Mouse (Mus musculus) megakaryocyte, adult 5-6 weeks (primary cell): ENCODE results near the gene Vsx1. TPM values are rescaled to one million over a fixed set of nuclear protein-coding genes. Genes with fewer than 3 reads are reported as not detected.
A peak's percentile ranks its signal among the peaks of the same experiment; 100 is the strongest.

Experiments used
- ATAC-seq: 2 replicates; pipeline ENCODE4 v1.8.0; 2016; ENCODE audit warnings: mild to moderate bottlenecking, inconsistent platforms; ENCODE audit not compliant: poor library complexity, severe bottlenecking
- total RNA-seq, 2 experiments: library from RNA; stranded (forward) in 1 of 2; stranded (reverse) in 1 of 2; fragments of 153-499, 151-499 nt in 1 of 2; fragments of 221-1000, 200-1000 nt in 1 of 2; gene quantifications; 2 replicates each; pipeline versions ENCODE4 v1.2.3 to v1.2.4; 2015 to 2017

Gene Vsx1
- total RNA-seq, 2 experiments from 2014 or later, result not detected

GRCm38 (mm10) chr2:150667820-150668766 is 21.1 kb downstream of the Vsx1 start, which contains the start of gene Acss1:
Acss1 (minus strand) TSS chr2:150668500.
- ATAC-seq, result peak; percentile 37

GRCm38 (mm10) chr2:150667065-150667819 is 21.9 kb downstream of the Vsx1 start:
- peak; percentile 46 for ATAC-seq

- no peak; the same call in 1 of the 2 replicates for ATAC-seq
Measured at GRCm38 (mm10) chr2:150666723-150667064, 22.5 kb downstream of the Vsx1 start.

DNA sequence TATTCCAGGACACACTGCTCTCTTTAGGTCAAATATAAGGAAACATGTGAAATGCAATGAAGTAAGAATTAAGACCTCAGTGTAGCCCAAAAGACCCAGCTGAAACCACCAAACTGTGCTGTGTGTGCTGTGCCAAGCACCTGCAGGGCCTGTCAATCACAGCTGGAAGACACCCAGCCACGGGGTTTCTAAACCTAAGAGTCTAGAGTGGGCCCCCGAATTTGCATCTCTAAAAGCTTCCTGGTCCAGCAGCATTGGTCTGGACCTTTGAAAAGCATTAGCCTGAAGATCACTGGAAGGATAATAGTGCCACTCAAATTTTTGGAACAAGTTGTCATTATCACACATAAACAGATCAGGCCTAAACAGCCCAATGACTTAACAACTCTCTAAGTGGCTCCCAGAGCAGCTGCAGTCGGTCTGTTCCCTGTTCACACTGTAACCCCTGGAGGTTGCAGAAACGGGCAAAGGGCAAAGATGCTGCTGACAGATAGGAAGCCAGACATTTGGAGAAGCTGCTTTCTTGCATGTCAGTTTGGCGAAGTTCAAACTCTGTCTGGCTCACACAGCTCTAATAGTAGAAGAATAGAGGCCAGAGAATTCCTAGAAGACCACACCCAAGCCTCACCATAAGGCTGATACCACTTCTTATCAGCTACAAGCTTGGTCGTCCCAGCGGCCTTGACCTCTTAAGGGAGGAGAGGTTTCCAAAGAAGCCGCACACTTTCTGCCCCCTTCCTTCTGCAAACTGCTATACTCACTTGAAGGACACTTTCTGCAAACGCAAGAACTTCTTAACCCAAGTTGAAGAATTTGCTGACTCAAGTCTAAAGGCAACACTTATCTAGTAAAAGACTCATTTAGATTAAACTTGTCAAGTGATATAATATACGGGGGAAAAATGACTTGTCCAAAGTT is 23.4 kb downstream of the Vsx1 start:
- ATAC-seq, result no peak

DNA sequence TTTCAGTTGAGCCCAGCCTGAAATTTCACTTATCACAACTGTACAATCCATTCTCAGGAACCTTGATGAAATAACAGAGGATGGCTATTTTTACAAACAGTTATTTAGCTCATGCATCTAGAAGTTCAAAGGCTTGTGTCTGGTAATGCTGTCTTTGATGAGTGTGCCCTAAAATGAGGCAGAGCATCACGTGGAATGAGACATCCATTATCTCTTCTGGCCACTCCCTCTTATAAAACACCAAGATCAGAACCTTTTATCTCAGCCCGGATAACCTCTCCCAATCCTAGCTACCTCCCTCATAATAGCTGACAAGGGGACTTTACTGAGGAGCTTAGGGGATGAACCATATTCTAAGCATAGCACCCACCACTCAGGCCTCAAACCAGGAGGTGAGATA is 24.2 kb downstream of the Vsx1 start:
- no peak for ATAC-seq

GRCm38 (mm10) chr2:150664152-150664920 is 24.8 kb downstream of the Vsx1 start:
- no peak for ATAC-seq

GRCm38 (mm10) chr2:150663255-150663654 is 25.9 kb downstream of the Vsx1 start:
- no peak for ATAC-seq

GRCm38 (mm10) chr2:150662007-150662406 is 27.2 kb downstream of the Vsx1 start:
- ATAC-seq, result no peak

DNA sequence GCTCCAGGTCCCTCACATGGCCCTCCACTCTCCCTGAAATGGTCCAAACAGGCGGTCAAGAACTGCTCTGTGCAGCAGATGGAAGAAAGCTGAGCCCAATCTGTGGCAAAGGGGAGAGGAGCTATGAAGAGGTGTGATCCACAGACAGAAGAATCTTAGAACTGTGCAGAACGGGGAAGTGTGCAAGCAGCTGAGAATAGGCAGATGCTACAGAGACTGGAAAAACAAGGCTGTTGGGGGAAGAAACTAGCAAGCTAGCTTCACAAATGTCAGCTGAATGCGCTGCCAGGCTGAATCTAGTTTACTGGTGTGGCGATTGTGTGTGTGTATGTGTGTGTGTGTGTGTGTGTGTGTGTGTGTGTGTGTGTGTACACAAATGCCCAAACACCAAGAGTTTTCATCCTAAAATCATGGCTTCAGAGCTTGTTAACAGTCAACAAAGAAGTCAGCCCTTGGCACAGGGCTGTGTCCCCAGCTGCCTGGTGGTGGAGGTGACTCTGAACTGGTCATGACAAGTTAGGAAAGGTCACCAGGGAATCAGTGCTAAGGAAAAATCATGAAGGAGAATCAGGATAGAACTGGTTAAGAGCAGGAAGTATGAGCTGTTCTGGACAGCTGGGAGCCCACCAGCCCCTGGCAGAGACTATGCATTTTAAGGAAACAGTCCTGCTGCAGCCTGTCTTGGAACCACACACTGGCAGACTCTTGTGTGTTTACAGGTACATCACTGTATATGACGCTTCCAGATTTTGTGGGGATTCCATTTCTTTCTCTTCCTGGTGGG is 28.3 kb downstream of the Vsx1 start:
- no peak for ATAC-seq

- no peak for ATAC-seq
Measured at GRCm38 (mm10) chr2:150660049-150660448, 29.1 kb downstream of the Vsx1 start.

DNA sequence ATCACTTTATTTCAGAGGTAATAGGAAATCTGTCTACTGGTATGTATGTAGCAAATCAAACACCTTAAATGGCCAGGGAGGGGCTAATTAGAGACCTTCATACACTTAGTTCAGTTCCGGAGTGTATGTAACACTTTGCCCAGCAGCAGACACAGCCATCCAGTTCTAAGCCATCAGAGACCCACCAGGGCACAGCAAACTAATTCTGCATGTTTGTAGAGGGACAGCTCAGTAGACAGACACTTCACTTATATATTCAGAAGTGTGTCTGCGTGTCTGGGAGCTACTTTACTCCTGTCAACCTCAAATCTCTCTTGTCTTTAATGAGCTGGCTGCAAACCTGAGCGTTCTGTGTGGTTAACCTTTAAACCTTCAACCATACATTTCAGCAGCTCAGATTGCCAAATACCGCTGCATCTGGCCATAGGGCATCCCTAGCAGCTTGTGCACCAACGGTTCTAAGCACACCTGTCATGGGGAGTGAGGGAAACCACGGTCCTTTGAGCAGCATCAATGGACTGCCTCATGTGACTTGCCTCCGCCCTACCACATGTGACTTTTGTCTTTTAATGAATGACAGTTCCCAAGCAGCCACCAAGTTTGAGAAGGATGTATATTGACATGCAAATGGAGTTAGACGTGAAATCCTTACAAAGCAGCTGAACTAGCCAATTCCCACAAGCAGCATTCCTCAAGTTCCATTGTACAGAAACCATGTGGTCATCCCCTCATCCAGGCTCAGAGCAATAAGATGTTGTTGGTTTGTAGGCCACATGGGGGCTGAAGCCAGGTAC is 32.0 kb downstream of the Vsx1 start:
- ATAC-seq, result no peak

GRCm38 (mm10) chr2:150656112-150656511 is 33.0 kb downstream of the Vsx1 start:
- ATAC-seq, result peak; percentile 62

DNA sequence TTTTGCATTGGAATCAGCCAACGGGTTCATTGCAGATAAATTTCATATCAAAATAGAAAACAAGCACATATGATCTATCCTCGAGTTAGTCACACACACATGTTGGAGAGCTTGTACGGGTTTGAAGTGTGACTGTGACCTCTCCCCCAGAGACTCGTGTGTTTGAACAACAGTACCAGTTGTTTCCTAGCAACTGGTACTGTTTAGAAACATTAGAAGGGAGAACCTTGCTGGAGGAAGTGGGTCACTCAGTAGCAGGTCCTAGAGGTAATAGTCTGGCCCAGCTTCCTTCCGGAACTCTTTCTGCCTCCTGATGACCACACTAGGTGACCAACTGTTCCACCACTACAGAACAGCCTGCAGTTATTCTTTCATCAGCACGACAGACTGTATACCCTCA is 33.9 kb downstream of the Vsx1 start:
- no peak for ATAC-seq

DNA sequence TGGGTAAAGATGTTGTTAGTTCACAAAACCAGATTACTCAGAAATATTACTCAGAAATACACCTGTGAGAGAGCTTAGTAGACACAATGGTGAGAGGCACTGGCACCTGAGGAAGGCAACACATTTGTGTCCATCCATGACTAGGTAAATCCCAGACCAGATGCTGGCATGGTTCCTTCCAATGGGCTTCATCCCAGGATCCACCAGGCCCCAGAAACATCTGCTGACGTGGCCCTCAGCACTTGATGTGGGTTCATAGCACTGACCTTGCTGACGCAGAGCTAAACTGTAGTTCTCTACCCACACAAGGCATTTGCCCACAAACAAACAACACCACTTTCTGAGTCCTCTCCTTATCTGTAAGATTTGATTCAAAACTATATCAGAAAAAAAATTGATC is 34.3 kb downstream of the Vsx1 start:
- no peak for ATAC-seq

DNA sequence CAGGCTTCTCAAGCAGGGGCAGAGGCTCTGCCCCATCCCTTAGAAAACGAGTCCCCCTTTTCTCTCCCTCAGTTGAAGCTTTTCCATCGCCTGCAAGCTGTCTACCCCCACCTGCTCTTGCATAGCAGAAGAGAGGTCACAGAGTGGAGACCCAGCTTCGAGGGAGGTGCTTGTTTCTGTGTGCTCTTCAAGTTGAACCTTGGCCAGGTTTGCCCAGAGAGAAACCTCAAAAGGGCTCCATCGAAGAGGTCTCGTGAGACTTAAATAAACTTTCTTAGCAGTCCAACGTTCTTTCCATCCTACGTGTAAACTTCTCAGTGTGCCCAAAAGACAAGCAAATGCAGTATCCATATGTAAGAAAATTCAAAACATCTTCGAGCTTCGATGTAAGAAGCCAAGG is 37.8 kb downstream of the Vsx1 start:
- no peak for ATAC-seq

DNA sequence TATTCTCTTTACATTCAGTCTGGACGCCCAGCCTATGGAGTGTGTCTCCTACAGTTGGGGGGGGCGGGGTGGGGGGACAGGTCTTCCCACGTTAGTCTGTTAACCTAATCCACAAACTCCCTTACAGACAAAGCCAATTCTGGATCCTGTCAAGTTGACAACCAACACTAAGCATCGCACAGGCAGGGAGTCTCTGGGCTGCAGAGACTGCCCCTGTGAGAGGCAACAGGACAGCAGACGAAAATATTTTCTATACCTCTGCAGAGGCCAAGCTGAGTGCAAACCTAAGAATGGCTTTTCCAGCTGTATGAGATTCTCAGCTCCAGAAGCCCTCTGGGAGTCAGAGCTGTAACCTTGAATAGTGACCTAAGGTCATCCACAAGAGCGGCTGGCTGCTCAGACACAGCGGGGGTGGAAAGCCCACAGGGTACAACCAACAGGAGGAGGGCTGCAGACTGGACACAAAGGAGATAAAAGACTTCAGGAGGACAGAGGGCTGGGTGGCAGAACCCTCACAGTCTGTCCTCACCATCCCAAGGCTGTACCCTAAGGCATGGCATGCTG is 38.6 kb downstream of the Vsx1 start:
- no peak for ATAC-seq

DNA sequence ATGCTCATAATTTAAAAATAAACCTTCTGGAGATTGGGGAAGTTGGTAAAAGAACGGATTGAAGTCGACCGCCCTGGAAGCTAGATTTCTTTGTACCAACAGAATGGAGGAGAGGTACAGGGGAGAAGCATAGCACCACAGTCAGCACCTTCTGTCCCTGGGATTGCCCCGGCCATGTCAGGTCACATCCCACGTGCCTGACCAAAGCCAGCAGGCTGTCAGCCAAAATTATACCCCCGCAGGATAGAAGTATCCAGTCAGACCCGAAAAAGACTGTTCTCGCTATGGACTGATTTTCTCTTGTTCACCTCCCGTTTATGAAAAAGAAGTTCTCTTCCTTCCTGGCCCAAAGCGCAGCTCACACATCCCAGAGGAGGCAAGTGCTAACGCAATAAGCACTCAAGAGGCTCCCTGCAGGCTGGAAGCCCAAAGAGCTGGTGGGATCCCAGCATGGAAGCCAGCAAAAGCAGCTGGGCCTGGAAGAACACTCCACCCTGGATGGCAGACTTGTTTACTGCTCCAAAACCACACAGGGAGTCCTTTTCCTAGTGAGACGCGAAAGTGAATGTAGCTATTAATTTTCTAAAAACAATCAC is 40.8 kb downstream of the Vsx1 start:
- ATAC-seq, result peak; percentile 31
